Mouse (Mus musculus) limb, embryonic 14.5 days (tissue): Measurements from ENCODE around the gene Mmab. TPM values are rescaled to one million over a fixed set of nuclear protein-coding genes. Genes with fewer than 3 reads are reported as not detected.

Experiments
- ATAC-seq: fragments of 200-750 bp; cut with Nextera tagmentation; 2 replicates; pipeline ENCODE4 v1.8.0; 2017; ENCODE audit warnings: low read depth, moderate number of reproducible peaks, moderate TSS enrichment; ENCODE audit not compliant: low FRiP score
- DNase-seq: peaks from one replicate; pipeline ENCODE4 v3.0.0-alpha.2; 2015; ENCODE audit warnings: low spot score
- H3K27ac ChIP-seq: fragments of 300-500 bp; sonication (generic); replicated peaks from 2 replicates; pipeline ENCODE4 v1.5.1; 2014; ENCODE audit warnings: low read depth, mild to moderate bottlenecking, low read length, moderate library complexity, mixed read lengths
- H3K27me3 ChIP-seq: fragments of 300-500 bp; sonication (generic); 2 replicates; pipeline ENCODE4 v1.6.1; 2014; ENCODE audit warnings: low read length, mixed read lengths; ENCODE audit not compliant: control insufficient read depth, insufficient read depth
- H3K36me3 ChIP-seq: fragments of 300-500 bp; sonication (generic); 2 replicates; pipeline ENCODE4 v1.6.1; 2014; ENCODE audit warnings: mild to moderate bottlenecking, low read length, moderate library complexity, mixed read lengths; ENCODE audit not compliant: control insufficient read depth, insufficient read depth
- H3K4me1 ChIP-seq: fragments of 300-500 bp; sonication (generic); 2 replicates; pipeline ENCODE4 v1.6.1; 2014; ENCODE audit warnings: antibody characterized with exemption, low read length, mixed read lengths; ENCODE audit not compliant: control insufficient read depth, insufficient read depth
- H3K4me2 ChIP-seq: fragments of 300-500 bp; sonication (generic); replicated peaks from 2 replicates; pipeline ENCODE4 v1.6.1; 2014; ENCODE audit warnings: low read depth, mild to moderate bottlenecking, low read length, moderate library complexity; ENCODE audit not compliant: severe bottlenecking
- H3K4me3 ChIP-seq: fragments of 300-500 bp; sonication (generic); replicated peaks from 2 replicates; pipeline ENCODE4 v1.5.1; 2014; ENCODE audit warnings: low read length
- H3K9ac ChIP-seq: fragments of 300-500 bp; sonication (generic); 2 replicates; pipeline ENCODE4 v1.6.1; 2014; ENCODE audit warnings: mild to moderate bottlenecking, low read depth, low read length, moderate library complexity; ENCODE audit not compliant: severe bottlenecking
- H3K9me3 ChIP-seq: fragments of 300-500 bp; sonication (generic); 2 replicates; pipeline ENCODE4 v1.6.1; 2016; ENCODE audit warnings: low read length; ENCODE audit not compliant: control insufficient read depth
- POLR2A ChIP-seq: fragments of 200-500 bp; IDR thresholded peaks from 2 replicates; pipeline ENCODE4 v1.8.0; 2012; ENCODE audit warnings: inconsistent platforms, mild to moderate bottlenecking, moderate library complexity, borderline replicate concordance; ENCODE audit not compliant: insufficient read depth, insufficient read length; ENCODE audit errors: extremely low read depth
- WGBS: fragments of 180-500 bp; shearing (Covaris S2); extraction: QIAGEN DNeasy Blood & Tissue Kit; methylation state at CpG from one replicate; pipeline ENCODE4 v1.1.7; 2014; 5-methylcytosine and 5-hydroxymethylcytosine counted together
- microRNA-seq: library from miRNA; unstranded; fragments of <30 nt; microRNA quantifications from one replicate; pipeline ENCODE4, GENCODE M21; 2016
- polyA plus RNA-seq, 2 experiments: library from polyadenylated mRNA; depleted of rRNA in 1 of 2; stranded (reverse) in 1 of 2; unstranded in 1 of 2; fragments of >200 nt; fragmentation: Nextera tagmentation in 1 of 2; extraction: Ambion mirVana in 1 of 2; gene quantifications; 2 replicates each; pipeline versions ENCODE4 v1.2.1 to v1.2.3; 2012 to 2014

Gene Mmab
- polyA plus RNA-seq, 2 experiments: 29.4 to 41.3 TPM

DNA sequence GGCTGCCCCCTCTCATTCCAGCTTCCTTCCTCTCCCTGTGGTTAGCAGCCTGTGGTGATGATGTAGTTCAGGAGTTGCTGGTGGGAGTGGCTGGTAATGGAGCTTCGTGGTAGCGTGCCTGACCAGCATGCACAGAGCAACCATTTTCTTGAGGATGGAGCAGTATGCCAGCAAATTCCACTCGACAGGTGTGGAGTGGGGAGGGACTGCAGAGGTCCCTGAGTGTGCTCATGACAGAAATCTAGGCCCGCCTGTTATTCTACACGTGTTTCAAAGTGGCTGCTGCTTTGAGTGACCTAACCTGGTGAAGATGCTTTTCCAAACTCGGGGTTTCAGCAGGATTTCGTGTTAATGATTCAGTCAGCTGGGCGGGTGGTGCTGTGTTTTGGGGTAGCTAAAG, 59.4 kb downstream of the Mmab start:
- H3K9ac ChIP-seq: no peak overlapping the region
- no peak overlapping the region for H3K4me3 ChIP-seq
- 95% methylated on average over 8 of the region's 8 CpGs for WGBS
- DNase-seq: no peak
- no peak overlapping the region for H3K27ac ChIP-seq
- no peak overlapping the region for H3K4me2 ChIP-seq
- peaks cover 9% of the 10 kb centered on the region for H3K4me1 ChIP-seq
- H3K9me3 ChIP-seq: no peaks in the 10 kb centered on the region
- H3K27me3 ChIP-seq: no peaks in the 10 kb centered on the region
- TF ChIP-seq POLR2A: no peak
- ATAC-seq: no peak
- H3K36me3 ChIP-seq: peaks cover 55% of the 10 kb centered on the region

DNA sequence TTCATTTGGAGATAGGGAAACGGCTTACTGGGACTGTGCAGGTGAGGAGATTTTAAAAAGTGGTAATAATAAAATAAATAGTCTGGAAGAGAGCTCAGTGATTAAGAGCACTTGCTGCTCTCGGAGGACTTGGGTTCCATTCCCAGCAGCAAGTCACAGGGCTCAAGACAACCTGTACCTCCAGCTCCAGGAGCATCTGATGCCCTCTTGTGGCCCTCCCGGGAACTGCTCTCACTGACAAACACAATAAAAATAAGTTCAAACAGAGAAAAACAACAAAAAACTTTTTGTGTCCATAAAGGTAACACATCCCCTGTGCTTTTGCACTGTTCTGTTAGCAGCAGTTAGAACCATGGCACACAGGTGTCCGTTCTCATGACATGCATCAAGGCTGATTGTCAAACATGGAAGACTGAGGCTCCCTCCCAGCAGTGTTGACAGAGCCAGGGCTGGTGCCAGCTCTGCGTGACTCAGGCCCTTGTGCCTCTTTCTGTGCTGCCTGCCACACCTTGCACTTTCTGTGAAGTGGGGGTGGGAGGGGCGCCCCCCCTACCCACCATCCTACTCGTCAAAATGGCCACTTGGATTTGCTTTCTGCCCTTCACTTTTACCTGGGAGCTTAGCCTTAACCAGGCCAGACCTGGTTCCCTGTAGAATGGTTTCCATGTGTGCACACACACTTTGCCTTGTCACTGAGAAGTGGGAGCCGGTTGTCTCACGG, 60.5 kb downstream of the Mmab start:
- peaks cover 17% of the 10 kb centered on the region for H3K4me1 ChIP-seq
- DNase-seq: no peak
- no peak overlapping the region for H3K9ac ChIP-seq
- WGBS: 79% methylated on average over 9 of the region's 9 CpGs
- H3K27me3 ChIP-seq: no peaks in the 10 kb centered on the region
- H3K36me3 ChIP-seq: peaks cover 43% of the 10 kb centered on the region
- TF ChIP-seq POLR2A: no peak
- H3K4me2 ChIP-seq: no peak overlapping the region
- no peak overlapping the region for H3K4me3 ChIP-seq
- ATAC-seq: no peak
- no peak overlapping the region for H3K27ac ChIP-seq
- no peaks in the 10 kb centered on the region for H3K9me3 ChIP-seq

Small RNAs within 50 kb of the gene (microRNA-seq; reads per million reads assigned to microRNA genes)
- not detected for gene Mir7027

Other genes starting within 250 kb of the Mmab start
- 0.09 and 0.13 TPM in 2 replicates for gene Foxn4, start 170.3 kb downstream of the Mmab start, polyA plus RNA-seq (2012; rRNA removed)
- gene Foxn4, start 170.3 kb downstream of the Mmab start, polyA plus RNA-seq (2014; fragmentation: Nextera tagmentation; extraction: Ambion mirVana): not detected in 2 replicates
- 1.6 TPM in 2 replicates for gene Myo1h, start 154.9 kb downstream of the Mmab start, polyA plus RNA-seq (2012; rRNA removed)
- 2.2 and 2.4 TPM in 2 replicates for gene Myo1h, start 154.9 kb downstream of the Mmab start, polyA plus RNA-seq (2014; fragmentation: Nextera tagmentation; extraction: Ambion mirVana)
- gene Kctd10, start 63.6 kb downstream of the Mmab start, polyA plus RNA-seq (2012; rRNA removed): 89.4 and 93.1 TPM in 2 replicates
- gene Kctd10, start 63.6 kb downstream of the Mmab start, polyA plus RNA-seq (2014; fragmentation: Nextera tagmentation; extraction: Ambion mirVana): 103 and 105 TPM in 2 replicates
- gene Ube3b, start 63.5 kb downstream of the Mmab start, polyA plus RNA-seq (2012; rRNA removed): 57.6 and 78.4 TPM in 2 replicates
- gene Ube3b, start 63.5 kb downstream of the Mmab start, polyA plus RNA-seq (2014; fragmentation: Nextera tagmentation; extraction: Ambion mirVana): 51.2 and 56.4 TPM in 2 replicates
- 48.8 and 59.1 TPM in 2 replicates for gene Mvk, start 209 bp upstream of the Mmab start, polyA plus RNA-seq (2012; rRNA removed)
- gene Mvk, start 209 bp upstream of the Mmab start, polyA plus RNA-seq (2014; fragmentation: Nextera tagmentation; extraction: Ambion mirVana): 55.2 and 57.0 TPM in 2 replicates
- 1.5 and 2.2 TPM in 2 replicates for gene Fam222a, start 124.0 kb upstream of the Mmab start, polyA plus RNA-seq (2012; rRNA removed)
- 0.86 and 1.1 TPM in 2 replicates for gene Fam222a, start 124.0 kb upstream of the Mmab start, polyA plus RNA-seq (2014; fragmentation: Nextera tagmentation; extraction: Ambion mirVana)
- 44.9 and 68.2 TPM in 2 replicates for gene Trpv4, start 214.4 kb upstream of the Mmab start, polyA plus RNA-seq (2012; rRNA removed)
- 12.9 TPM in 2 replicates for gene Trpv4, start 214.4 kb upstream of the Mmab start, polyA plus RNA-seq (2014; fragmentation: Nextera tagmentation; extraction: Ambion mirVana)
- gene Gltp, start 246.9 kb upstream of the Mmab start, polyA plus RNA-seq (2012; rRNA removed): 132 and 144 TPM in 2 replicates
- 229 and 289 TPM in 2 replicates for gene Gltp, start 246.9 kb upstream of the Mmab start, polyA plus RNA-seq (2014; fragmentation: Nextera tagmentation; extraction: Ambion mirVana)